Mouse (Mus musculus): ENCODE data around the gene Kif2a. TPM values are rescaled to one million over a fixed set of nuclear protein-coding genes. Genes with fewer than 3 reads are reported as not detected.
"Not testable (repeated sequence)": the region's sequence is repeated elsewhere in the genome, so short reads cannot be mapped to it uniquely, and the experiment has no call there.

Kif2a gene
- polyA plus RNA-seq, 1 experiment from 2014 or later, result 25.7 TPM

- H3K27me3 ChIP-seq (ENCODE audit: control insufficient read depth, insufficient read depth, low read length), result no peaks in the 10 kb centered on the region
- no peak overlapping the region for H3K27ac ChIP-seq (replicated peaks; ENCODE audit: low read depth, low read length)
- H3K4me3 ChIP-seq (ENCODE audit: low read depth, low read length), result no peak overlapping the region
- 86% methylated on average over 2 of the region's 2 CpGs for WGBS
- H3K9ac ChIP-seq (replicated peaks; ENCODE audit: low read length), result no peak overlapping the region
- no peak for ATAC-seq (replicated peaks; ENCODE audit: insufficient number of reproducible peaks, low FRiP score, low TSS enrichment, low read depth)
- no peak overlapping the region for H3K4me2 ChIP-seq (ENCODE audit: low read depth, low read length)
- H3K4me1 ChIP-seq (ENCODE audit: control insufficient read depth, insufficient read depth, low read length), result no peaks in the 10 kb centered on the region
- no peak for DNase-seq (ENCODE audit: low spot score)
- no peaks in the 10 kb centered on the region for H3K9me3 ChIP-seq (replicated peaks; ENCODE audit: control insufficient read depth, low read length)
- H3K36me3 ChIP-seq (replicated peaks; ENCODE audit: control insufficient read depth, insufficient read depth, low read depth, low read length), result no peaks in the 10 kb centered on the region
Observed at GRCm38 (mm10) chr13:107011618-107012017, 10.3 kb downstream of the Kif2a start.

GRCm38 (mm10) chr13:107008174-107008573 is 13.8 kb downstream of the Kif2a start:
- no peak for ATAC-seq (replicated peaks; ENCODE audit: insufficient number of reproducible peaks, low FRiP score, low TSS enrichment, low read depth)
- Histone ChIP-seq H3K36me3 (replicated peaks; ENCODE audit: control insufficient read depth, insufficient read depth, low read depth, low read length) (no peaks in the 10 kb centered on the region), H3K4me2 (ENCODE audit: low read depth, low read length) (no peak overlapping the region), H3K4me3 (ENCODE audit: low read depth, low read length) (no peak overlapping the region), H3K9me3 (replicated peaks; ENCODE audit: control insufficient read depth, low read length) (no peaks in the 10 kb centered on the region), H3K4me1 (ENCODE audit: control insufficient read depth, insufficient read depth, low read length) (no peaks in the 10 kb centered on the region), H3K27me3 (ENCODE audit: control insufficient read depth, insufficient read depth, low read length) (no peaks in the 10 kb centered on the region), H3K9ac (replicated peaks; ENCODE audit: low read length) (no peak overlapping the region), H3K27ac (replicated peaks; ENCODE audit: low read depth, low read length) (no peak overlapping the region)
- DNase-seq (ENCODE audit: low spot score), result no peak
- WGBS, result 94% methylated on average over 4 of the region's 4 CpGs

- WGBS, result 93% methylated on average over 2 of the region's 2 CpGs
- H3K4me3 ChIP-seq (ENCODE audit: low read depth, low read length), result no peak overlapping the region
- ATAC-seq (replicated peaks; ENCODE audit: insufficient number of reproducible peaks, low FRiP score, low TSS enrichment, low read depth), result no peak
Observed at GRCm38 (mm10) chr13:107003211-107003610, 18.7 kb downstream of the Kif2a start.

GRCm38 (mm10) chr13:106998671-106999070 is 23.3 kb downstream of the Kif2a start:
- 90% methylated on average over 5 of the region's 5 CpGs for WGBS
- Histone ChIP-seq H3K27ac (replicated peaks; ENCODE audit: low read depth, low read length) (no peak overlapping the region), H3K9ac (replicated peaks; ENCODE audit: low read length) (no peak overlapping the region), H3K4me3 (ENCODE audit: low read depth, low read length) (no peak overlapping the region), H3K4me2 (ENCODE audit: low read depth, low read length) (no peak overlapping the region), H3K36me3 (replicated peaks; ENCODE audit: control insufficient read depth, insufficient read depth, low read depth, low read length) (no peaks in the 10 kb centered on the region), H3K27me3 (ENCODE audit: control insufficient read depth, insufficient read depth, low read length) (no peaks in the 10 kb centered on the region), H3K4me1 (ENCODE audit: control insufficient read depth, insufficient read depth, low read length) (no peaks in the 10 kb centered on the region), H3K9me3 (replicated peaks; ENCODE audit: control insufficient read depth, low read length) (no peaks in the 10 kb centered on the region)
- ATAC-seq (replicated peaks; ENCODE audit: insufficient number of reproducible peaks, low FRiP score, low TSS enrichment, low read depth), result no peak
- no peak for DNase-seq (ENCODE audit: low spot score)

More at GRCm38 (mm10) chr13:107003211-107003610, 18.7 kb downstream of the Kif2a start:
- Histone ChIP-seq H3K27me3 (ENCODE audit: control insufficient read depth, insufficient read depth, low read length) (no peaks in the 10 kb centered on the region), H3K36me3 (replicated peaks; ENCODE audit: control insufficient read depth, insufficient read depth, low read depth, low read length) (no peaks in the 10 kb centered on the region), H3K9me3 (replicated peaks; ENCODE audit: control insufficient read depth, low read length) (no peaks in the 10 kb centered on the region), H3K9ac (replicated peaks; ENCODE audit: low read length) (no peak overlapping the region), H3K4me1 (ENCODE audit: control insufficient read depth, insufficient read depth, low read length) (no peaks in the 10 kb centered on the region), H3K4me2 (ENCODE audit: low read depth, low read length) (no peak overlapping the region), H3K27ac (replicated peaks; ENCODE audit: low read depth, low read length) (no peak overlapping the region)
- no peak for DNase-seq (ENCODE audit: low spot score)

GRCm38 (mm10) chr13:106998026-106998425 is 23.9 kb downstream of the Kif2a start:
- no peaks in the 10 kb centered on the region for H3K27me3 ChIP-seq (ENCODE audit: control insufficient read depth, insufficient read depth, low read length)
- H3K27ac ChIP-seq (replicated peaks; ENCODE audit: low read depth, low read length), result no peak overlapping the region
- ATAC-seq (replicated peaks; ENCODE audit: insufficient number of reproducible peaks, low FRiP score, low TSS enrichment, low read depth) (no peak), DNase-seq (ENCODE audit: low spot score) (no peak)
- H3K9ac ChIP-seq (replicated peaks; ENCODE audit: low read length), result no peak overlapping the region
- H3K4me2 ChIP-seq (ENCODE audit: low read depth, low read length), result no peak overlapping the region
- WGBS, result 96% methylated on average over 2 of the region's 2 CpGs
- no peaks in the 10 kb centered on the region for H3K4me1 ChIP-seq (ENCODE audit: control insufficient read depth, insufficient read depth, low read length)
- H3K9me3 ChIP-seq (replicated peaks; ENCODE audit: control insufficient read depth, low read length), result no peaks in the 10 kb centered on the region
- no peak overlapping the region for H3K4me3 ChIP-seq (ENCODE audit: low read depth, low read length)
- H3K36me3 ChIP-seq (replicated peaks; ENCODE audit: control insufficient read depth, insufficient read depth, low read depth, low read length), result no peaks in the 10 kb centered on the region

GRCm38 (mm10) chr13:106997557-106997956 is 24.4 kb downstream of the Kif2a start:
- not testable (repeated sequence) for H3K4me1 ChIP-seq (ENCODE audit: control insufficient read depth, insufficient read depth, low read length); H3K9ac ChIP-seq (replicated peaks; ENCODE audit: low read length); H3K27me3 ChIP-seq (ENCODE audit: control insufficient read depth, insufficient read depth, low read length); H3K4me3 ChIP-seq (ENCODE audit: low read depth, low read length); H3K27ac ChIP-seq (replicated peaks; ENCODE audit: low read depth, low read length); DNase-seq (ENCODE audit: low spot score); H3K36me3 ChIP-seq (replicated peaks; ENCODE audit: control insufficient read depth, insufficient read depth, low read depth, low read length); ATAC-seq (replicated peaks; ENCODE audit: insufficient number of reproducible peaks, low FRiP score, low TSS enrichment, low read depth); H3K4me2 ChIP-seq (ENCODE audit: low read depth, low read length); H3K9me3 ChIP-seq (replicated peaks; ENCODE audit: control insufficient read depth, low read length)
- WGBS, result 96% methylated on average over 4 of the region's 4 CpGs

GRCm38 (mm10) chr13:106996891-106997290 is 25.0 kb downstream of the Kif2a start:
- 80% methylated on average over 2 of the region's 2 CpGs for WGBS
- Histone ChIP-seq H3K4me1 (ENCODE audit: control insufficient read depth, insufficient read depth, low read length) (no peaks in the 10 kb centered on the region), H3K9me3 (replicated peaks; ENCODE audit: control insufficient read depth, low read length) (no peaks in the 10 kb centered on the region), H3K4me2 (ENCODE audit: low read depth, low read length) (no peak overlapping the region), H3K36me3 (replicated peaks; ENCODE audit: control insufficient read depth, insufficient read depth, low read depth, low read length) (no peaks in the 10 kb centered on the region), H3K27me3 (ENCODE audit: control insufficient read depth, insufficient read depth, low read length) (no peaks in the 10 kb centered on the region), H3K27ac (replicated peaks; ENCODE audit: low read depth, low read length) (no peak overlapping the region), H3K9ac (replicated peaks; ENCODE audit: low read length) (no peak overlapping the region), H3K4me3 (ENCODE audit: low read depth, low read length) (no peak overlapping the region)
- no peak for ATAC-seq (replicated peaks; ENCODE audit: insufficient number of reproducible peaks, low FRiP score, low TSS enrichment, low read depth)
- no peak for DNase-seq (ENCODE audit: low spot score)

- H3K9ac ChIP-seq (replicated peaks; ENCODE audit: low read length), result no peak overlapping the region
- WGBS, result 91% methylated on average over 4 of the region's 4 CpGs
- no peaks in the 10 kb centered on the region for H3K27me3 ChIP-seq (ENCODE audit: control insufficient read depth, insufficient read depth, low read length)
- H3K4me3 ChIP-seq (ENCODE audit: low read depth, low read length), result no peak overlapping the region
- no peaks in the 10 kb centered on the region for H3K9me3 ChIP-seq (replicated peaks; ENCODE audit: control insufficient read depth, low read length)
- peaks cover 7% of the 10 kb centered on the region for H3K36me3 ChIP-seq (replicated peaks; ENCODE audit: control insufficient read depth, insufficient read depth, low read depth, low read length)
- no peak for DNase-seq (ENCODE audit: low spot score)
- H3K4me2 ChIP-seq (ENCODE audit: low read depth, low read length), result no peak overlapping the region
- no peak for ATAC-seq (replicated peaks; ENCODE audit: insufficient number of reproducible peaks, low FRiP score, low TSS enrichment, low read depth)
- no peaks in the 10 kb centered on the region for H3K4me1 ChIP-seq (ENCODE audit: control insufficient read depth, insufficient read depth, low read length)
- H3K27ac ChIP-seq (replicated peaks; ENCODE audit: low read depth, low read length), result no peak overlapping the region
Observed at GRCm38 (mm10) chr13:106961496-106961895, 60.4 kb downstream of the Kif2a start.

Measured in embryonic facial prominence, embryonic 11.5 days (tissue).